Mouse (Mus musculus) testis, adult 2 months (tissue): ENCODE measurements around the gene Ankrd16. TPM values are rescaled to one million over a fixed set of nuclear protein-coding genes. Genes with fewer than 3 reads are reported as not detected.

ENCODE experiments used
- H3K27ac ChIP-seq: fragments of 200-500 bp; 2 replicates; pipeline ENCODE4 v1.5.1; 2012; ENCODE audit warnings: low read depth, low read length; ENCODE audit not compliant: control insufficient read depth, insufficient read depth
- H3K27me3 ChIP-seq: fragments of 200-500 bp; 2 replicates; pipeline ENCODE4 v1.6.1; 2012; ENCODE audit warnings: mild to moderate bottlenecking, low read length, moderate library complexity; ENCODE audit not compliant: control insufficient read depth, insufficient read depth
- H3K36me3 ChIP-seq: fragments of 200-500 bp; 2 replicates; pipeline ENCODE4 v1.6.1; 2012; ENCODE audit warnings: mild to moderate bottlenecking, low read length; ENCODE audit not compliant: control insufficient read depth, insufficient read depth
- H3K4me1 ChIP-seq: fragments of 200-500 bp; 2 replicates; pipeline ENCODE4 v1.6.1; 2012; ENCODE audit warnings: low read length; ENCODE audit not compliant: control insufficient read depth, insufficient read depth
- H3K4me3 ChIP-seq: fragments of 200-500 bp; 2 replicates; pipeline ENCODE4 v1.5.1; 2012; ENCODE audit warnings: low read depth, mild to moderate bottlenecking, low read length, moderate library complexity, mixed read lengths; ENCODE audit not compliant: control insufficient read depth
- CTCF ChIP-seq: fragments of 200-500 bp; IDR thresholded peaks from 2 replicates; pipeline ENCODE4 v1.5.1; 2012; ENCODE audit warnings: low read depth, mild to moderate bottlenecking, inconsistent platforms, low read length, moderate library complexity; ENCODE audit not compliant: control insufficient read depth, insufficient read depth, insufficient replicate concordance
- POLR2A ChIP-seq: fragments of 200-500 bp; IDR thresholded peaks from 2 replicates; pipeline ENCODE4 v1.6.1; 2012; ENCODE audit warnings: low read depth, mild to moderate bottlenecking, inconsistent platforms, low read length, moderate library complexity; ENCODE audit not compliant: control insufficient read depth
- polyA plus RNA-seq: library from polyadenylated mRNA; depleted of rRNA; stranded (reverse); fragments of >200 nt; gene quantifications from 2 replicates; pipeline ENCODE4 v1.2.3, GENCODE M21; 2012; rRNA removed

Gene Ankrd16
- polyA plus RNA-seq, 1 experiment = 23.7 TPM

GRCm38 (mm10) chr2:11776415-11776814 is 1.3 kb upstream of the Ankrd16 start:
- no peaks in the 10 kb centered on the region for H3K27me3 ChIP-seq
- no peaks in the 10 kb centered on the region for H3K36me3 ChIP-seq
- H3K27ac ChIP-seq = no peak overlapping the region
- TF ChIP-seq CTCF (no peak), POLR2A (no peak)
- peaks cover 7% of the 10 kb centered on the region; the same call in 1 of the 2 replicates for H3K4me1 ChIP-seq
- H3K4me3 ChIP-seq = peak overlapping the region; percentile 91; the same call in 1 of the 2 replicates

GRCm38 (mm10) chr2:11778087-11778823 is 579 bp downstream of the Ankrd16 start:
- Histone ChIP-seq H3K36me3 (no peaks in the 10 kb centered on the region), H3K27ac (peak overlapping the region; percentile 79), H3K4me1 (peaks cover 7% of the 10 kb centered on the region; the same call in 1 of the 2 replicates), H3K4me3 (peak overlapping the region; percentile 89), H3K27me3 (no peaks in the 10 kb centered on the region)
- 0 out of 2 replicates have a peak, but pooled peaks have one; percentile 3 for TF ChIP-seq CTCF
- peak; percentile 7; the same call in 1 of the 2 replicates for TF ChIP-seq POLR2A

- Histone ChIP-seq H3K36me3 (no peaks in the 10 kb centered on the region), H3K4me1 (no peaks in the 10 kb centered on the region), H3K4me3 (no peak overlapping the region), H3K27me3 (no peaks in the 10 kb centered on the region), H3K27ac (no peak overlapping the region)
- no peak for TF ChIP-seq CTCF
- no peak for TF ChIP-seq POLR2A
Measured at GRCm38 (mm10) chr2:11784159-11784558, 6.5 kb downstream of the Ankrd16 start.

- no peak for TF ChIP-seq POLR2A
- TF ChIP-seq CTCF = no peak
- Histone ChIP-seq H3K4me3 (no peak overlapping the region), H3K4me1 (no peaks in the 10 kb centered on the region), H3K36me3 (no peaks in the 10 kb centered on the region), H3K27me3 (no peaks in the 10 kb centered on the region), H3K27ac (no peak overlapping the region)
Measured at GRCm38 (mm10) chr2:11794668-11795067, 17.0 kb downstream of the Ankrd16 start.

- H3K27ac ChIP-seq = no peak overlapping the region
- no peaks in the 10 kb centered on the region for H3K4me1 ChIP-seq
- H3K27me3 ChIP-seq = no peaks in the 10 kb centered on the region
- TF ChIP-seq CTCF (no peak), POLR2A (no peak)
- no peak overlapping the region for H3K4me3 ChIP-seq
- no peaks in the 10 kb centered on the region for H3K36me3 ChIP-seq
Measured at GRCm38 (mm10) chr2:11797930-11798364, 20.3 kb downstream of the Ankrd16 start.

GRCm38 (mm10) chr2:11801299-11801930 is 23.7 kb downstream of the Ankrd16 start:
- Histone ChIP-seq H3K4me3 (no peak overlapping the region), H3K4me1 (no peaks in the 10 kb centered on the region), H3K36me3 (no peaks in the 10 kb centered on the region), H3K27ac (no peak overlapping the region), H3K27me3 (no peaks in the 10 kb centered on the region)
- TF ChIP-seq POLR2A (no peak), CTCF (no peak)

Other genes starting within 250 kb of the Ankrd16 start
- 43.5 and 45.7 TPM in 2 replicates for gene Pfkfb3, start 223.8 kb upstream of the Ankrd16 start, polyA plus RNA-seq
- gene Rbm17, start 173.7 kb upstream of the Ankrd16 start, polyA plus RNA-seq = 38.1 and 44.8 TPM in 2 replicates
- not detected in 2 replicates for gene Gm17490, start 151.6 kb upstream of the Ankrd16 start, polyA plus RNA-seq
- gene Il2ra, start 135.1 kb upstream of the Ankrd16 start, polyA plus RNA-seq = 0.06 and 0.10 TPM in 2 replicates
- gene Il15ra, start 72.6 kb upstream of the Ankrd16 start, polyA plus RNA-seq = 3.8 and 4.0 TPM in 2 replicates
- gene Fbh1, start 294 bp upstream of the Ankrd16 start, polyA plus RNA-seq = 12.0 and 12.6 TPM in 2 replicates